Mouse (Mus musculus) heart, postnatal 0 days (tissue): Measurements from ENCODE around the gene Gm3264.
"Not testable (repeated sequence)": the region's sequence is repeated elsewhere in the genome, so short reads cannot be mapped to it uniquely, and the experiment has no call there.

Experiments
- CTCF ChIP-seq: IDR thresholded peaks from 2 replicates; pipeline ENCODE4 v1.5.1; 2016; ENCODE audit warnings: antibody characterized with exemption, control low read depth, low read depth
- EP300 ChIP-seq: IDR thresholded peaks from 2 replicates; pipeline ENCODE4 v1.6.1; 2016; ENCODE audit warnings: antibody characterized with exemption, low read depth

DNA sequence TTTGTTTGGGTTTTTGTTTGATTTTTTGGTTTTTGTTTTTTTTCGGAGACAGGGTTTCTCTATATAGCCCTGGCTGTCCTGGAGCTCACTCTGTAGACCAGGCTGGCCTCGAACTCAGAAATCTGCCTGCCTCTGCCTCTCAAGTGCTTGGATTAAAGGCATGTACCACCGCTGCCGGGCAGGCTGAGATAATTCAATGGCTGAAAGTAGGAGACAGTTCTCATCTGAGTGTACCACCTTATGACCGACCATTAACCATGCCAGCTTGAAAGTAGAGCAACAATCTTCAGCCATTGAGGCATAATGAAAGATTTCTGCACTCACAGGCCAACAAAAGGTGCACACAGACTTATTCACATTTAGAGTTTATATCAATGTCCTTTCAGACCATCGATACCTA, 49.0 kb upstream of the Gm3264 start:
- TF ChIP-seq EP300, CTCF: not testable (repeated sequence)
